Mouse (Mus musculus): ENCODE data around the gene Pygl.
"Not testable (repeated sequence)": the region's sequence is repeated elsewhere in the genome, so short reads cannot be mapped to it uniquely, and the experiment has no call there.

Gene Pygl

GRCm38 (mm10) chr12:70157292-70158066, 73.8 kb downstream of the Pygl start:
- no peak for DNase-seq (ENCODE audit: low spot score)

- no peak for DNase-seq (ENCODE audit: low spot score)
These were observed 75.1 kb downstream of the Pygl start for GRCm38 (mm10) chr12:70156222-70156621.

GRCm38 (mm10) chr12:70153842-70154241, 77.4 kb downstream of the Pygl start, which contains the start of gene Abhd12b:
Gene Abhd12b, plus strand, starts transcription at chr12:70154142.
- no peak for DNase-seq (ENCODE audit: low spot score)

GRCm38 (mm10) chr12:70148631-70149265, 82.5 kb downstream of the Pygl start:
- DNase-seq (ENCODE audit: low spot score), result no peak

GRCm38 (mm10) chr12:70147986-70148630, 83.2 kb downstream of the Pygl start:
- DNase-seq (ENCODE audit: low spot score), result no peak

GRCm38 (mm10) chr12:70145586-70145985, 85.7 kb downstream of the Pygl start:
- DNase-seq (ENCODE audit: low spot score), result no peak

GRCm38 (mm10) chr12:70144637-70145448, 86.4 kb downstream of the Pygl start:
- DNase-seq (ENCODE audit: low spot score), result no peak

- DNase-seq (ENCODE audit: low spot score), result not testable (repeated sequence)
These were observed 87.1 kb downstream of the Pygl start for GRCm38 (mm10) chr12:70144106-70144587.

GRCm38 (mm10) chr12:70140993-70141576, 90.2 kb downstream of the Pygl start:
- no peak for DNase-seq (ENCODE audit: low spot score)
